Mouse (Mus musculus): ENCODE data around the gene Rer1.

Gene Rer1
- long read RNA-seq, experiment 1, transcript Rer1-201 (7 exons, 1,596 nt) = major isoform, 142 of 173 reads
- long read RNA-seq, experiment 1, transcript Rer1-203 (8 exons, 1,803 nt) = minor isoform, 13 of 173 reads
- long read RNA-seq, experiment 1, partial matches to known transcripts = 3 of 173 reads
- long read RNA-seq, experiment 1, other reads (novel, unspliced or antisense) = 15 of 173 reads
- long read RNA-seq, experiment 2, transcript Rer1-201 (7 exons, 1,596 nt) = major isoform, 196 of 223 reads
- long read RNA-seq, experiment 2, transcript Rer1-203 (8 exons, 1,803 nt) = minor isoform, 13 of 223 reads
- long read RNA-seq, experiment 2, partial matches to known transcripts = 1 of 223 reads
- long read RNA-seq, experiment 2, other reads (novel, unspliced or antisense) = 13 of 223 reads

DNA sequence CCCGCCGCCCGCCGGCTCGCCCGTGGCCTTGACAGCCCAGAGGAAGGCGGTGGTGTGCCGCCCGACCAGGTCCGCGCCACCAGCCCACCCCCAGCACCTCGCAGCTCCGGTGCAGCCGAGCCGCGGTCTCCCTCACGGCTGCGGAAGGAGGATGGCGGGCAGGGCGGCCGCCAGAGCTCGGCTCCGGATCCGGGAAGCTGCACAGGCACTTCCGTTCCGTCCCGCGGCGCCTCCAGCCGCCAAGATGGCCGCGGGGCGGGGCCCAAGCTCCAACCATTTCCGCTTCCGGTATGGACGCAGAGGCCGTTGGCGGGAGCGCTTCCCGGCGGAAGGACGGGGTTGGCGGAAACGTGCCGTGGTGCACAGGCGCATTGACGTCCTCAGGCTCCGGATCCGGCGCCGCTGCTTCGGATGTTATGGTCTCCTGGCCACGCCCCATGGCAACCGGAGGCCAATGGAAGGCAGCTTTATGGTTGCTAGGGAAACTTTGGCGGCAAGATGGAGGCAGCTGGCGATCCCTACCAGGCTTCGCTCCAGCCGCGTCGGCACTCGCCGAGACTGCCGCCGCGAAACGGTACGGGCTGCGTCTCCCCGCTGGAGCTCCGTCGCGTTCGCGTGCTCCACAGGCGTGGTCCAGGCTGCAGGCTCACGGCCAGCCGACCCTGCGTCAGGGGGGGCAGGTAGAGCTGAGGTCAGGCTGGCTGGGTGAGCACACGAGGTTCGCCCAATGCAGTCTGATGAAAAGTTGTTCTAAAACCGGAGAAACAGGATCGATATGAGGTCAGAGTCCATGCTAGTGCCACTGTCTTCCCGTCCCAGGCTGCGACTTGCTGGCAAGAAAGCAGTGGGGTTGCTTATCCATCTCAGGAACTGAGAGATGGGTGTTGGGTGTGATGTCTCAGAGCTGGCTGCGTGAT is at the start of gene Rer1, which contains the start of gene Morn1:
Gene Rer1 (minus strand): TSS at position 275 of the 917 bp plus-strand sequence.
Gene Morn1 (plus strand): TSS at position 470 of the 917 bp plus-strand sequence.
- intact Hi-C loops (cut with DNase I) = no loop called here

DNA sequence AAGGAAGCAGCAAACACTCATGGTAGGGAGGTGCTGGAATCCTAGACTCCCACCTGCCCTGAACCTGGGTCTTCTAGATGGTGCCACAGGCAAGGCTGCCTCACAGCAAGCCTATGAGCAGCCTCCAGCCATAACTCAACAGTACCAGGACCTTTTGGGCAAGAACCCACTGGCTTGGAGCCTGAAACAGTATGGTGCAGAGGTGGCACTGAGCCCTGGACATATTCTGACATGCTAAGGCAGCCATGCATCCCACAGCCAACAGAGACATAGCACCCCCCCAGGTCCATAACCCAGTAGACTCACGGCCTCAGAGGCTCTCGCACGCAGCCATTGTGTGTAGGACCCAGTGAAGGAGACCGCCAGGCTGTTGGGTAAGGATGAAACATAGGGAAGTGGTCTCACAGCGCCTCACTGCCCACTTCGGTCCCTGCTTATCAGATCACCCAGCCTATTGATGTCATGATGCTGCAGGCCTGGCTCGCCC is 48.5 kb upstream of the Rer1 start:
- intact Hi-C loops (cut with DNase I) = no loop called here

GRCm38 (mm10) chr4:155133658-155134417 is 47.7 kb upstream of the Rer1 start:
- intact Hi-C loops (cut with DNase I) = no loop called here

DNA sequence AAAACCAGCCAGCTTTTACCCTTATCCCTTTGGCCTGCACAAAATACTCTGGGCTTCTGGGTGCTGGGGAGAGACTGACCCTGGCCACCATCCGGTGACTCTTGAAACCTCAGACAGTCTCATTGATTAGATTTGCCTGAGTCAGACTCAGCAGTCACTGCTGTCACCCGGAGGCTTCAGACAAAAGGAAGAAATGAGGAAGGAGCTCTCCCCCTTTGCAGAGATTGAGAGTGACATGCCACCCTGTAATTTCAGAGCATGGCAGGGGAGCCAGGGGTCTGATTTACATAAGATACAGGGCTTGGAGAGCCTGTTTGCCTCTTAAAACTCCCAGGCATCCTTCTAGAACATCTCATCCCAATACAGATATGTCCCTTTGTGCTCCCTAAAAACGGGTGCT is 47.0 kb upstream of the Rer1 start:
- intact Hi-C loops (cut with DNase I) = no loop called here

DNA sequence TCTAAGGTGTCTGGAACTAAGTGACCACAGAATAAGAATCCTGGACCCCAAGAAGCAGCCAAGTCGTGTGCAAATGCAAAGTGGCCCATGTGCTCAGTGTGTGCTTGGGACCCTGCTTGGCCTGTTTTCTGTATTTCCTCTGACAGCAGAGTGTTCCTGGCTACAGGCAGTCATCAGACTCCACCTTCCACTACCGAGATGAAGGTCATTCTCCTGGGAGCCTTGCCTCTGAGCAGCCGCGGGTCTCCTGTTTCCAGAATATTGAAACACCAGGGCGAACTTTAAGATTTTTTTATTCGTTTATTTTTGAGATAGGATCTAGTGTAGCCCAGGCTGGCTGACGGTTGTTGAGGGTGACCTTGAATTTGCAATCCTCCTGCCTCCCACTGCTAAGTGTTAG is 44.4 kb upstream of the Rer1 start:
- intact Hi-C loops (cut with DNase I) = no loop called here

- intact Hi-C loops (cut with DNase I) = no loop called here
Measured at GRCm38 (mm10) chr4:155129996-155130395, 43.8 kb upstream of the Rer1 start.

DNA sequence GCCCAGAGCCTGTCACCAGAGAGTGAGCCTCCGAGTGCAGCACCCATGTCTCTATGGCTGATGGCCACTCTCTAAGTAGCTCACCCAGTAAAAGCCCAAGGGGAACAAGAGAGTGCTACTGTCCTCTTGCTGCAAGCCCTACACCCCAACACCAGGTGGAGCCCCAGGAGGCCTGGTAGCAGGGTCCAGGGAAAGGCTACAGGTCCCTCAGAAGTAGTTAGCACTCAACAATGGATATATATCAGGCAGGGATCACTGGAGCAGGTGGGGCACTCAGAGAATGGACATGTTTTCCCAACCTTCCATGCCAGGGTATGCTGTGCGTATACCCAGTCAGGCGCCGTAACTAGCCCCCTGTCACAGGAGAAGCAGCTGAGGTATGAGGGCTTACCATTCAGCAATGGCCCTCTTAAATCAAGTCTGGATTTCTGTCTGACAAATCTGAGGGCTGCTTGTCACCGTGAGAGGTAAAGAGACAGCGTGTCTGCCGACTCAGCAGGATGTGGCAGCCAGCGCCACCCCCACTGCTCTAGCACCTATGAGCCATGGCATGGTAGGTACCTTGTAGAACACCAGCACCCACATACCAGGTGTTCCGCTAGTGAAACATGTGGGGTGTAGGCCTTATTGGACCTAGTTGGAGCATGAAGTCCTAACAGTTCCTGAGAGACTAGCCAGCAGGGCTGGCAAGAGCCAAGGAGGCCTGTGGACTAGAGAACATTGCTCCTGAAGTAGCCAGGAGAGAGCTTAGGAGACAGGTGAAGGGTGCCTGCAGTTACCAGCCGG is 43.1 kb upstream of the Rer1 start:
- intact Hi-C loops (cut with DNase I) = no loop called here

DNA sequence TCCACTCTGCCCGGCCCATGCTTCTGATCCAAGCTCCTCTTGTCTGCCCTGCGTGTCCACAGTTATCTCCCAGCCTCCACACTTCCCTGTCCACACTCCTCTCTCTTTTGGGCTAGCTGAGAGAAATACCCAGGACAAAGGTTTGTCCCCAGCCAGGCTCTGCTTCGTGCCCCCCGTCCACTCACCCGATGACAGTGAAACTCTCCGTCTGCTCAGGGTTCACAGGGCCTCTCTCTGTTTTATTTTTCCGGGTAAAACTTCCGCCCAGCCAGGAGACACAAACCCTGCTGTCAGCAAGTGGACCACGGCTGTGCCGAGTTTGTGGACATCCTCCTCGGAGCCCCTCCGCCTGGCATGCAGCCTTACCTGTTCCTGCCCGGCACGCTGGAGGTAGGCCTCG is 42.2 kb upstream of the Rer1 start:
- intact Hi-C loops (cut with DNase I) = no loop called here

GRCm38 (mm10) chr4:155126602-155127372 is 40.6 kb upstream of the Rer1 start:
- intact Hi-C loops (cut with DNase I) = no loop called here

GRCm38 (mm10) chr4:155126194-155126593 is 40.0 kb upstream of the Rer1 start:
- intact Hi-C loops (cut with DNase I) = no loop called here

DNA sequence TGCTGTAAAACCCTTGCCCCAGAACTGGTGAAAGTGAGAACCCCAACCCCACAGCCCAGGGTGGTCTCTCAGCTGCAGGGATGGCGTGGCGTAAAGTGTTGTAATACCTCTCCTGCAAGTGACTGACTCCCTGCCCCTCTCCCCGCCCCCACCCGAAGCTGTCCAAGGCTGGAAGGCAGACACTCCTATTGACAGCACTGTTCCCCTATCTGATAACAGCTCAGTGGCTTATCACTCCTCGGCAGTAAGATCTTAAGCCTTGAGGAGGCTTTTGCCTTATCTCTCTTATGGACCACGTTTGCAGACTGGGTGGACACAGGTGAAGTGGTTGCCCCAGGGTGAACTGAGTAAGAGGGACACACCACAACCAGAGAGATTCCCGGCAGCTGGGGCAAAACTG is 39.1 kb upstream of the Rer1 start:
- intact Hi-C loops (cut with DNase I) = no loop called here

DNA sequence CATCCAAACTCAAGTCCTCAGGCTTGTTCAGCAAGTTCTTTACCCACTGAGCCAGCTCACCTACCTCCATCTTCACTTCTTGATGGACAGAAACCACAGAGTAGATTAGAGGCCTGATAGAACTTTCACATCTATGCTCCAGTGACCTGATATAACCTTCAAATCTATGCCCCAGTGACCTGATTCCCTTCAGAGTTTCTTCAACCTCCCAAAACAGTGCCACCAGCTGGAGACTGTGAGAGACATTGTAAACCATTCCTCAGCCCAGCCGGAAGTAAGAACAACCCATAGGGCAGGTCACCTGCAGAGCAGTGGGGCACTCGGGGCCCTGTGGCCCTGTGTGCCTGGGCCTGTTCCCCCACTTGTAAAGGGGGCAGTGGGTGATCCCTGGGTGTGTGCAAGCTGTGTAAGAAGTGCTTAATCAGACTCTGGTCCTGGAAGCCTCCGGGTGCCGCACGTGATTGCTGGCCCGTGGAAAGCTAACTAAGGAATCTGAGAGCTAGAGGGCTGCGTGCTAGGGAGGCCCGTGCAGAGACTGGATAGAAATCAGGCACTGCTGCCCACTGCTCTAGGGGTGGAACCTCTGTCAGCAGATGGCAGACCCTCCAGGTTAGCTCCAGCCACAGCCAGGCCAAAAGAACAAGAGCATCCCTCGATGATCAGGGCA is 37.8 kb upstream of the Rer1 start:
- intact Hi-C loops (cut with DNase I) = no loop called here

DNA sequence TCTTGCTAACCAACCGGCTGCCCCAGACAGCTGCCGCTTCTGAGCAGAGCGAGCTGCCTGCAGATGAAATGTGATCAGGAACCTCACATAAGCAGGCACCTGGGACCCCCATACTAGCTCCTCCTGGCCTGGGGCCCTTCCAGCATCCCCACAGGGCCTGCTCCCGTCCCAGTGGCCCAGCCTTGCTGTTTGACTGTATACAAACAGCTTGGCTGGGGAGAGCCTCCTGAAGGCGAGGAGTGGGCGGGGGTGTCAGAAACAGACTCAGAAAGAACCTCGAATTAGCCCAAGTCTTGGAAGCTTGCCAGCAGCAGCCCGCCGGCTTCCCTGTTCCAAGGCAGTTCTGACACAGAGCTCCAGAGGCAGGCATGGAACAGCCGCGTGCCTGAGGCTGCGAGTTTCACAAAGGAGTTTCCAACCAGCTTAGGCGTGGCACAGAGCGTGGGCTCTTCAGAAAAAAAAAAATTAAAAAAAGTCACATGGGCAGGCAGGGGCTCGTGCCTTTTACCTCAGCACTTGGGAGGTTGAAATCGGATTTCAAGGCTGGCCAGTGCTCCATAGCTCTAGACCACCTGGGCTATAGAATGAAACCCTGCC is 36.4 kb upstream of the Rer1 start:
- intact Hi-C loops (cut with DNase I) = no loop called here

DNA sequence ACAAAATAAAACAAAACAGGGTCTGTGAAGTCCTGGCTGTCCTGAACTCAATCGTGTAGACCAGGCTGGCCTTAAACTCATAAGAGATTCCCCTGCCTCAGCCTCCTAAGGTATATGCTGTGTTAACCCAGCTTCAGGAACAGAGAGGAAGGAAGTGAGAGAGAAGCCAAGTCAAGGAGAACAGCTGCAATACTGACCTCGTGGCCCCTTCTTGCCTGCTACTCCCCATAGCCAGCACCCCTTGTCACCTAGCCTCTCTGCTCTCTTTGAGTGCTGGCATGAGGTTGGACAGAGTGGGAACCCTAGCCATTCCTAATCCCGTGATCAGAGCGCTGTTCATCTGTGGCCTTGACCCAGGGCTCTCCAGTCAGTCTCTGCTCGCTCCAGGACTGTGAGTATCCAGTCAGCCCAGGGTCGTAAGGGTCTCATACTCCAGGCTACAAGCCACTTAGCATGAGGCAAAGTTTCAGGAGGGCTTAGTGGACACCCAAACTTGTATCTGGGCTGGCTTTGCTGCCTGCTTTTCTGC is 35.8 kb upstream of the Rer1 start:
- intact Hi-C loops (cut with DNase I) = no loop called here

DNA sequence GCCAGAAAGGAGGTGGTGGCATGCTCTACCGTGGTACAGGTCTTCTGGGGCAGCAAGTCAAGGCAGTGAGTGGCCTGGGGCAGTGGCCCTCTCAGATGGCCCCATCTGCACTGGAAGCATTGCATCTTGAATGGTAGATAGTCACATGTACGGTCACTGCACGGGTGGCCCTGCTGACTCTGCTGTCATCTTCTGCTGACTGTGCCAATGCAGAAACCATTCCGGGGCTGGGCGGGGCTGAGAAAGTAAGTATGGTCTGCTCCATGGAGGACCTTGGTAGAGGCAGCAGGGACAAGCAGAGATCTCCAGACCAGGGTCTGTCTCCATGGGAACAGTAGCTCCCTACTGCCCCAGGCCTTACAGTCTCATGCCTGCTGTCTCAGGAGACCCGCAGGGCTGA is 35.0 kb upstream of the Rer1 start:
- intact Hi-C loops (cut with DNase I) = no loop called here

DNA sequence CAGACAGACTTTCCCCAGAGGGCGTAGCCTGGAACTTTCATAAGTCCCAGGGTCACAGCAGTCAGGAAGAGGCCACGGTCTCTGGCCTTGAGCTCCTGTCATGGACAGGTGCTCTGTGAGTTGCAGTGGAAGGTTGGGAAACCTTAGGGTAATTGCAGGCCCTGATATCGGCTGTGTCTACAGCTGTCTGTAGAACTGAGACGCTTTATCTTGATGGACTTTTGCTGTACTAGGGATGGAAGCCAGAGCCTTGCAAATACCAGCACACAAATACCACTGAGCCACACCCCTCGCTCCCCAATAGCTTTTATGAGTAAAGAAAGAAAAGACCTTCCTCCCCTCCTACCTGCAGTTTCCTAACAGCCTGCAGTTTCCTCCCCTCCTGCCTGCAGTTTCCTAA is 34.4 kb upstream of the Rer1 start:
- intact Hi-C loops (cut with DNase I) = no loop called here

DNA sequence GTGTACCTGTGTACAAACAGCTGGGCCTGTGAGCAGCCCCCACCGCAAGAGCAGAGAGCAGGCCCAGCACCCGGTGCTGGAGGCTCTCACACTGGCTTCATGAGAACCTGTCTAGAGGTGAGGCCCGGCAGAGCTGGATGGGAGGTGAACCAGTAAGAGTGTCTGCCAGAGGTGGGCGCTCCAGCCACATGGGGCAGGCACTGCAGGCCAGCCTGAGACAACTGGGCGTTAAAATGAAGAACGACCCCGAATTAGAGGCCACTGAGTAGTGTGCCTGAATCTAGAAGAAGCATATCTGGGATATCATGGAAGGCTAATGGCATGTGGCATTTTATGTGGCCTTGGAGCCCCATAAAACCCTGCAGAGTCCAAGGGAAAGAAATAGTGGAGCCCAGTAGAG is 33.9 kb upstream of the Rer1 start:
- intact Hi-C loops (cut with DNase I) = no loop called here

GRCm38 (mm10) chr4:155118278-155118677 is 32.1 kb upstream of the Rer1 start:
- intact Hi-C loops (cut with DNase I) = no loop called here
